Mouse (Mus musculus) left cerebral cortex, postnatal 10 days (tissue): Measurements from ENCODE around the gene Klf15. TPM values are rescaled to one million over a fixed set of nuclear protein-coding genes. Genes with fewer than 3 reads are reported as not detected.

Experiments
- DNase-seq, 2 experiments: peaks; one replicate each; pipeline ENCODE4 v3.0.0; 2021 to 2022; ENCODE audit warnings: low spot score in 2 of 2, mixed read lengths in 1 of 2; ENCODE audit errors: extremely low spot score in 1 of 2
- intact Hi-C: fragments of 180-260 bp; cut with DNase I; formaldehyde crosslinking; loops from one replicate; pipeline ENCODE4 v1.15.1; 2025
- total RNA-seq, 2 experiments: library from RNA; stranded (reverse); gene quantifications; 2 replicates each; pipeline ENCODE4 v1.2.3; 2021

The Klf15 gene
- total RNA-seq, 2 experiments from 2014 or later, result 12.9 to 22.0 TPM

- intact Hi-C loops, result no loop called here
- DNase-seq, result no peak
These were observed 21.9 kb downstream of the Klf15 start for GRCm38 (mm10) chr6:90484249-90484648.

GRCm38 (mm10) chr6:90484876-90485275 is 22.5 kb downstream of the Klf15 start:
- peak in 1 of 2 experiments; percentile 37 for DNase-seq
- intact Hi-C loops, result no loop called here

GRCm38 (mm10) chr6:90486176-90486921 is 24.0 kb downstream of the Klf15 start, which contains the start of gene Aldh1l1:
Aldh1l1 (plus strand) TSS chr6:90486427.
- intact Hi-C loops, result no loop called here
- DNase-seq, result no peak

- DNase-seq, result no peak
- intact Hi-C loops, result no loop called here
These were observed 25.2 kb downstream of the Klf15 start for GRCm38 (mm10) chr6:90487531-90487930.

GRCm38 (mm10) chr6:90489532-90489931 is 27.2 kb downstream of the Klf15 start:
- DNase-seq, result no peak
- intact Hi-C loops, result no loop called here

- intact Hi-C loops, result no loop called here
- peak in 1 of 2 experiments; percentile 55 for DNase-seq
These were observed 28.6 kb downstream of the Klf15 start for GRCm38 (mm10) chr6:90490976-90491375.

- DNase-seq, result no peak
- intact Hi-C loops, result no loop called here
These were observed 29.8 kb downstream of the Klf15 start for GRCm38 (mm10) chr6:90491956-90492744.

DNA sequence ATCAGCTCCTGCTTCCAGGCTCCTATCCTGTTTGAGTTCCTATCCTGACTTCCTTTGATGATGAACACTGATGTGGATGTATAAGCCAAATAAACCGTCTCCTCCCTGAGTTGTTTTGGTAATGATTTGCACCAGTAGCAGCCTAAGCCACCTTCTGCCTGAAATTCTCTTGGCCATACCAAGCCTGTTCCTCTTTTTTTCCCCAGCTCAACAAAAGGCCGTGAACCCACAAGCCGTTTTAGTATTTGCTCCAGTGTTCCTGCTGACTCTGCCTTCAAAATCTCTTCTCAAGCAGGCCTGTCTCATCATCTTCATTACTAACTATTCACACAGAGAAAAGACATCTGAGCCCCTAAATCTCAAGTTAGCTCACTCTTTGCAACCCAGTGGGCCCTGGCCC is 31.8 kb downstream of the Klf15 start:
- intact Hi-C loops, result no loop called here
- DNase-seq, result no peak

GRCm38 (mm10) chr6:90494566-90494965 is 32.2 kb downstream of the Klf15 start:
- DNase-seq, result no peak
- intact Hi-C loops, result no loop called here

- peak in 1 of 2 experiments; percentile 46 for DNase-seq
- intact Hi-C loops, result no loop called here
These were observed 33.0 kb downstream of the Klf15 start for GRCm38 (mm10) chr6:90495282-90495912.

GRCm38 (mm10) chr6:90496217-90496616 is 33.8 kb downstream of the Klf15 start:
- peak in 1 of 2 experiments; percentile 46 for DNase-seq
- intact Hi-C loops, result no loop called here

- intact Hi-C loops, result no loop called here
- no peak for DNase-seq
These were observed 37.1 kb downstream of the Klf15 start for GRCm38 (mm10) chr6:90499509-90499908.

DNA sequence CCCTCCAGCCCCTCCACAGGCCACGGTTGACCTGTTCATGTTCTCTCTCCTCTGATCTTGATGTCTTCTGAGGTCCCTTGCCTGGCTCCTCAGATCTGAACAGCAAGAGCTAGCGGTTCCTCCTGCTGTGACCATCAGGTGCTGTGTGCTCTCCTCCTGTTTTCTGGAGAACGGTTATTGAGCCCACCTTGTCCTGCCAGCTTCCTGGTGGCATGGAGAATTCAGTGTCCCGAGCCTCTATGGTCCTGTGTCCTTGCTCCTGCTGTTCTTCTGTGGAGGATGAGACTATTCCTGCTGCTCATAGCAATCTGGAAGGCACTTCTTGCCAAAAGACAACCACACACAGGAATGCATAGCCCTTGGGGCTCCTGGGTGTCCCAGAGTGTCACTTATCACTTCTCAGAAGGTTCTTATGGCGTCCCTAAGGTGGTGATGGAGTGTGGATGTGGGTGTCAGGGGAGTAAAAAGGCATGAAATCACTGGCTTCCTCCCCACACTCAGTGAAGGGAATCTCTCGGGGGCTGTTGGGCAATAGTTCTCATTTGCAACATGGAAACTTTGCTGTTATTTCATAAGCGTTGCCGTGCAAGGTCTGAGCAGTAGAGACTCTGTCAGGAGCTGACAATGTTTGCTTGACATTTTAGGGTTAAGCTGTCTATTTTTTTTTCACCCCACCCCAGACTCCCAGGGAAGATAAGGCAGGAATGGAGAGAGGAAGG is 39.0 kb downstream of the Klf15 start:
- no peak for DNase-seq
- intact Hi-C loops, result no loop called here

DNA sequence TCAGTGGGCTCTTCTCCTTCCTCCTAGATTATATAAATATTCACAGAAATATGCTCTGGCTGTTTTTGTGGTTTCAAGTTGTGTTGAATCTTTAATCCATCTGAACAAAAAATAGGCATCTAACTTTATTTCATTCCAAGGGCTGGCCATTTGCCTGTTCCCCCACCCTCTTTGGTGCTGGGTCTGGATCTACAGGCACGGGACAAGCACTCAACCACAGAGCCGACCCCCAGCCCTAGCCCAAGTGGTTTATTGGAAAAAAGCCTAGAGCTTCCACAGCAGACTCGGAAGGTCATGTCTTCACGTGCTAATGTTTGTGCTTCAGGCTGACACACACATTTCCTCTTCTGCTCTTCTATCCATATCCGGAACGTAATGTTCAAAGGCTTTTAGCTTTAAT is 43.5 kb downstream of the Klf15 start:
- no peak for DNase-seq
- intact Hi-C loops, result no loop called here

DNA sequence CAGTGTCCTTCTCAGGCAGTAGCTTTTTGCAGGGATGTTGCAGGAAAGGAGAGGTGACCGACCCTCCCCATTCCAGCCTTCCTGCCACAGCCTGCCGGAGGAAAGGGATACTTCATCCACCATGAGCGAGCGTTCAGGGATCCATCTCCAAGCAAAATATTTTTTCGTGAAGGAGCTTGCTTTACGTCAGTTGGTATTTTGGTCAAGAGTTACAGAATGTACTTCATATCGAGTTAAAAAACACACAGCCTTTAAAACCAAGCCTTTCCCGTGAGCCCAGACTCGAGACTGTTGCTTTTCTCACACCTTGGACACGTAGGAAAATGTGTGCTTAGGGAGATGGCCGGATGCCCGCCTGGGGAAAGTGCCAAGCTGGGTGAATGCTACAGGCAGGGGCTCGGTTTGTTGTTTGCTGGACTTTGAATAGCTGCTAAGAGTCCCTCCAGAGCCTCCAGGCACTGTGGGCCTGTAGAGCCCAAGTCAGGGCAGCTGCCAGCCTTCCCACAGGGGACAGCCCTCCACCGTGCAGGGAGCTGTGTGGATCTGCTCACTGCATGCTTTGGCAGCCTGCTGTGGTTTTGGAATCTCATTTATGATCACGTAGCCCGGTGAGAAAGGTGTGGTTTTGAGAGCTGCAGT is 44.4 kb downstream of the Klf15 start:
- intact Hi-C loops, result no loop called here
- DNase-seq, result peak; percentile 86 to 90

GRCm38 (mm10) chr6:90507443-90507842 is 45.1 kb downstream of the Klf15 start:
- intact Hi-C loops, result no loop called here
- DNase-seq, result no peak

DNA sequence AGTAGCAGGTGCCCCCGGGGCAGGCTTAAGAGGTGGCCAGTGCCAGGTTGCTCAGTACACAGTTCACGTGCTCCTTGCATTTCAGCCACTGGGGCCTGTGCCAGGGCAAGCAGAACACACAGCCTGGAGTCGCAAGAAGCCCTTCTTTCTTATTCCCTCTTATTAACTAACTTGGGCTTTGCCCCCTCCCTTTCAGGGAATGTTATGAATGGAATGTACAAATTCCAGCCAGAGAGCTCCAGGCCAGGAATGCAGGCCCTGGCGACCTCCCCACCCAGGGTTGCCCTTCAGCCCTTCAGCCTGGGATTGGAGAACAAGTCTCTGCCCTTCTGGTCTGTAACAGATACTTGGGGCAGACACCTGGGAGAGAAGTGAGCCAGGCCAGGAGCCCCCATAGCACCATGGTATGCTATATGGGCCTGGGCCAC is 45.8 kb downstream of the Klf15 start:
- peak; percentile 47 to 65 for DNase-seq
- intact Hi-C loops, result no loop called here

- intact Hi-C loops, result no loop called here
- DNase-seq, result peak; percentile 31 to 75
These were observed 46.7 kb downstream of the Klf15 start for GRCm38 (mm10) chr6:90509085-90509484.

DNA sequence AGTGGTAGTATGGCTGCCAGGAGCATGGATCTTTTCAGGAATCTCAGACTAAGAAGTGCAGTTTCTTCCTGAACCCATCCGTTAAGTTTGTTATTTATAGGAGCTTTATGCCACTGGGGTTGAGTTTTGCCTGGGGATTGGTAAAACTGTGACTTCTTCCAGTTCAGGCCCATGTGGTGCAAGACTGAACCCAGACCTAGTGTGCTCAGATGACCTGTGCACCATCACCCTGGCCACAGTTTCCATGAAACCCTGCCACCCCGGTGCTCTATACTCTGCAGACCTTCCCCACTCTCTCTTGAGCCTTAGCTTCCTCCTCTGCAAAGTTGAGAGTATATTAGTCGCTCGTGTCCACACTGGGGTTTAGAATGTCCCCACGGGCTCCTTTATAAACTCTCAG is 50.0 kb downstream of the Klf15 start:
- intact Hi-C loops, result no loop called here
- no peak for DNase-seq
